Mouse (Mus musculus) adrenal gland, adult (tissue): ENCODE results near the gene Maco1.
A peak's percentile ranks its signal among the peaks of the same experiment; 100 is the strongest.

ENCODE experiments used
- DNase-seq, 2 experiments: peaks; one replicate each; pipeline ENCODE4 v3.0.0; 2022 to 2023; ENCODE audit warnings: low spot score in 1 of 2; ENCODE audit not compliant: inconsistent age in 2 of 2

Maco1 gene

GRCm38 (mm10) chr4:134853259-134853636 lies at the start of gene Maco1:
Gene Maco1, minus strand, starts transcription at chr4:134853345.
- DNase-seq = peak; percentile 98 to 100

DNA sequence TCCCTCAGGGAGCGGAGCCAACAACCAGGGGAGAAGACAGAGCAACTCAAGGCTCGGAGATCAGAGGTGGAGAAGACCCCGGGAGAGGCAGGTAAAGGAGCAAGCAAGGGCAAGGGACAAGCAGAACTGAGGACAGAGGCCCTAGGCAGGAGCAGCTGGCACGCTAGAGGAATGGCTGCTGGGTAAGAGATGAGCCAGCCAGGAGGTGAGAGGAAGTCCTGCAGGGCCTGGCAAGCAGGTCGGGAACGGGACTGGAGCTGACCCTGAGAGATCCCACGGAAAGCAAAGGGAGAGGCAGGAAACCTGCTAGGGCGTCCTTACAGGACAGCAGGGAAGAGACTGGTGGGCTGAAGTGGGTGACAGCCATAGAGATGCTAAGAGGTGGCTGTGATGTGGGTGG lies 48.0 kb upstream of the Maco1 start:
- no peak for DNase-seq

DNA sequence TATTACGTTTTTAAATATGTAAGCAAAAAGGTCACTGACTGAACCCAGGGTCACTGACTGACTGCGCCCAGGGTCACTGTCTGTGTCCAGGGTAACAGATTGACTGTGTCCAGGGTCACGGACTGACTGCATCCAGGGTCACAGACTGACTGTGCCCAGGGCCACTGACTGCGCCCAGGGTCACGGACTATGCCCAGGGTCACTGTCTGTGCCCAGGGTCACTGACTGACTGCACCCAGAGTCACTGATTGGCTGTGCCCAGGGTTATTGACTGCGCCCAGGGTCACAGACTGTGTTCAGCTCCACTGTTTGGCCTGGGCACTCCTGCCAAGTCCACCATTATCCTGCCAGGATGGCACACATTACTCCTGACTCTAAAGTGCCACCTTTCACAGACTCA lies 44.1 kb upstream of the Maco1 start:
- peak; percentile 75 to 93 for DNase-seq

DNA sequence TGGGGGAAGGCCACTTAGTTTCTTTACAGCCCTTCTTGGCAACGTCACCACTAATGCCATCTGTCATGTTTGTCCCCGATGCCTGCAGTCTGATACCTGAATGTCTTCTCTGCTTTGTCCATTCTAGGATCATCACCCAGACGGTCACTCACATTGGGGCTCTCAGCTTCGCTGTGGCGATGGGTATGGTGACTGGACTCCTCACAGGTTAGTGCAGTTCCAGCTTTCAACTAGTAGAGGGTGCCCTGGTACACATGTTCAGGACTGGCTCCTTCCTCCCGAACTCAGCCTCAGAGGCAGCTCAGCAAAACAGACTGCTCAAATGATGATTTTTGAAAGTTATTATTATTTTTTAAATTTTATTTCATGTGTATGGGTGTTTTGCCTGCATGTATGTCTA lies 39.0 kb upstream of the Maco1 start:
- peak; percentile 65 to 86 for DNase-seq

DNA sequence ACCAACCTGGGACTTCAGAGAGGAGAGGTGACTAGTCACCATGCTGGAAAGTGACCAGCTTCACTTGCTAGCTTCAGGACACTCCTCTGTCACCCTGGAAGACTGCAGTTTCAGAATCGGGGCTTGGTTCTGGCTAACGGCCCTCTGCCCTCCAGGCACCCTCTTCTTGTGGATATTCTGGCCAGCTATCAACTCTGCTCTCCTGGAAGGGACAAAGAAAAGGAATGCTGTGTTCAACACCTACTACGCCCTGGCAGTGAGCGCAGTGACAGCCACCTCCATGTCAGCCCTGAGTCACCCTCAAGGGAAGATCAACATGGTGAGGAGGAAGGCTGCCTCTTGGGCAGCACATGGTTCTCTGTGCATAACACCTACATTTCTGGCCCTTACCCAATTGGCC lies 31.2 kb upstream of the Maco1 start:
- no peak for DNase-seq

- DNase-seq = no peak
Observed at GRCm38 (mm10) chr4:134883808-134884207, 30.7 kb upstream of the Maco1 start.

- peak; percentile 43 to 72 for DNase-seq
Observed at GRCm38 (mm10) chr4:134883266-134883665, 30.1 kb upstream of the Maco1 start.

- DNase-seq = no peak
Observed at GRCm38 (mm10) chr4:134880041-134880440, 26.9 kb upstream of the Maco1 start.

GRCm38 (mm10) chr4:134879410-134879981 lies 26.4 kb upstream of the Maco1 start:
- DNase-seq = peak; percentile 73 to 91

DNA sequence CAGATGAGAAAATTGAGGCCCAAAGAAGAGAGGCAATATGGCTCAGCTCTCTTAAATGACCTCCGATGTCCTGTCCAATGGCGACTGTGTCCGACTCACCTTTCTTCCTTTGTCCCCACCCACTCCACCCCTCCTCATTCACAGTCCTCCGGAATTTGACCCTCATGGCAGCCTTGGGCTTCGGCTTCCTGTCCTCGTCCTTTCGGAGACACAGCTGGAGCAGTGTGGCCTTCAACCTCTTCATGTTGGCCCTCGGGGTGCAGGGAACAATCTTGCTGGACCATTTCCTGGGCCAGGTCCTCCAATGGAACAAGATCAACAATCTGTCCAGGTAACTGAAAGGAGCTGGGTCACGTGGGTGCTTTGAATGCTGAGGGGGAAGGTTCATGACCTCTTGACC lies 23.0 kb upstream of the Maco1 start:
- peak in 1 of 2 experiments; percentile 63 for DNase-seq

GRCm38 (mm10) chr4:134871950-134872349 lies 18.8 kb upstream of the Maco1 start:
- no peak for DNase-seq

DNA sequence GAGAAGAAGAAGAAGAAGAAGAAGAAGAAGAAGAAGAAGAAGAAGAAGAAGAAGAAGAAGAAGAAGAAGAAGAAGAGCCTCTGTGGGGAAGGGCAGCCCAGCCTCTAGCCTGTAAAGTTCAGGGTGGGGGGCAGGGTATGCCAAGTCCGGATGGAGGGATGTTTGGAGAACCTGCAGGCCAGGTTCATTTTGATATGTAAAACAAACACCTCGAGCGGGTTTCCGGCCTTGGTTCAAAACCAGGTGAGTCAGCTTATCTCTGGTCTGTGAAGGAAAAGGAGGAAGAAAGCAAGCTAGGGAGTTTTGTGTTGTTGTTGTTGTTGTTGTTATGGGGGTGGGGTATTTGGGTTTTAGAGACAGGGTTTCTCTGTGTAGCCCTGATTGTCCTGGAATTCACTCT lies 18.3 kb upstream of the Maco1 start:
- no peak for DNase-seq

- DNase-seq = no peak
Observed at GRCm38 (mm10) chr4:134869815-134870375, 16.8 kb upstream of the Maco1 start.

GRCm38 (mm10) chr4:134869068-134869730 lies 16.1 kb upstream of the Maco1 start:
- DNase-seq = no peak

DNA sequence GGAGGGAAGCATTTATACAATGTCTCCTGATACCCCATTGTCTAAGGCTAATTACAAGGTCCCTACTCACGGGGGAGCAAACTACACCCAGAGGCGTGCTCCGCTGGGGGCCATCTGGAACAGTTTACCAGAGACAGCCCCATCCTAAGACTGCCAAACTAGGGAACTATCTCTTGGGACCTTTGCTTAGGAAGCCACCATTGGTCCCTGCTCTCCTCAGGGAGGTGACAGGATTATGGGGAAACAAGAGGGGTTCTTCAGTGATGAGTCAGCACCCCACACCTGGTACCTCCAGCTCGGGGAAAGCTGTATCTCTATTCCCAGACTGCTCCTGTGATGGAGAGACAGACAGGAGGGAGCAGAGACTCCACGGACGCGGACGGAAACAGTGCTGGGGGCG lies 15.3 kb upstream of the Maco1 start:
- no peak for DNase-seq

GRCm38 (mm10) chr4:134868065-134868464 lies 14.9 kb upstream of the Maco1 start:
- no peak for DNase-seq

- DNase-seq = no peak
Observed at GRCm38 (mm10) chr4:134867661-134868060, 14.5 kb upstream of the Maco1 start.

GRCm38 (mm10) chr4:134867213-134867612 lies 14.1 kb upstream of the Maco1 start:
- no peak for DNase-seq

DNA sequence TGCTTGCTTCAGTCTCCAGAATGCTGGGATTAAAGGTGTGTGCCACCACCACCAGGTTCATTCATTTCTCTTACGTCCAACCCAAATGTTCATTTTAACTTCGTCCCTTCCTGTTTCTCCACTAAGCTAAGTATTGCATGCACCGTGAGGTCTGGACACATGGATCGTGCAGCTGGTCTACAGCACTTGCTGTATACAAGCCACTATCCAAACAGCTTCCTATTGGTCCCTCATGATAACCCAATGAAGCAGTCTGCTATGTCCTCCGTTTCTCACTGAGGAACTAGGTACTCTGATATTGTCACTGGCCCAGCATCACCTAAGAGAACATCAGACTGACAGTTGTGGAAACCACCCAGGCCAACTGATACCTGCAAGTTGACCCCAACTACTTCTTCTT lies 12.6 kb upstream of the Maco1 start:
- DNase-seq = no peak

GRCm38 (mm10) chr4:134865340-134865739 lies 12.2 kb upstream of the Maco1 start:
- no peak for DNase-seq

- no peak for DNase-seq
Observed at GRCm38 (mm10) chr4:134863937-134864729, 11.0 kb upstream of the Maco1 start, which contains the start of gene Rhd. Gene Rhd, plus strand, starts transcription at chr4:134864536.

DNA sequence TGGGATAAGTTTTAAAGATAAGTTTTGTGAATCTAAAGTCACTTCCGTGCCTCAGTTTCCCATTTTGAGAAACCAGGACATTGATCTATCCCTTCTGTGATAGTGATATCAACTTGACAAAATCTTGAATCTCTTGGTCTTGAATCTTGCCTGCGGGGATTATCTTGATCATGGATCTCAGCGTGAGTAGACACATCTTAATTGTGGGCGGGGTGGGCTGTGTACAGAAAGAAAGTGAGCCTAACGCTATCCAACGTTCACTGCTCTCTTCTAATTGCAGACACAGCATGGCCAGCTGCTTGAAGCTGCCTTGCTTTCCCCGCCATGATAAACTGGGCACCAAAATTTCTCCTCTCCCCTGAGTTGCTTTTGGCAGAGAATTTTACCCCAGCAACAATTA lies 9.9 kb upstream of the Maco1 start:
- no peak for DNase-seq
